Mouse (Mus musculus): ENCODE measurements around the gene Frrs1l. TPM values are rescaled to one million over a fixed set of nuclear protein-coding genes. Genes with fewer than 3 reads are reported as not detected.

Gene Frrs1l
- 25.3 and 28.6 TPM in 2 replicates for polyA plus RNA-seq (2015; fragmentation: Nextera tagmentation; extraction: Ambion mirVana)

DNA sequence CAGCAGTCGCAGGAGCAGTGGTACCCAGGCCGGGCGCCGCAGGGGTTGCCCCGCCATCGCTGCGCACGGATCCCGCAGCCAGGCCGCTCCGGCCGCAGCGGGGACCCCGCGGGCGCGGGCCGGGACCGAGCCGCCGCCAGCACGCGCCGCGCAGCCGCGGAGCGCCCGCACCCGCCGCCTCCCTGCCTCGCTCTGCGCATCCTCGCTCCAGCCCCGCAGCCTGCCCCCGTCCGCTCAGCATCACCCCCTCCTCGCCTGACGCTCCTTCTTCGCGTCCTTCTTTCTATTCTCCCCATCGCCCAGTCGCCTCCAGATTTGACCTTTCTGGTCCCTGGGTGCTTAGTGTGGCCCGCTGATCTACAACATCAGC, at the start of gene Frrs1l:
Gene Frrs1l (minus strand): TSS at position 177 of the 370 bp plus-strand sequence.
- peak; percentile 92 for ATAC-seq
- H3K4me2 ChIP-seq (ENCODE audit: low read length): peak within 1 kb of the TSS; percentile 70
- H3K4me1 ChIP-seq (replicated peaks; ENCODE audit: control insufficient read depth, insufficient read depth, low read length): peaks cover 12% of the 10 kb centered on the region
- H3K9ac ChIP-seq (replicated peaks; ENCODE audit: low read depth, low read length): peak within 1 kb of the TSS; percentile 85
- no peaks in the 10 kb centered on the region for H3K36me3 ChIP-seq (ENCODE audit: control insufficient read depth, insufficient read depth)
- H3K27ac ChIP-seq (ENCODE audit: low read length): peak within 1 kb of the TSS; percentile 82
- under 1% methylated on average over 38 of the region's 44 CpGs for WGBS
- no peaks in the 10 kb centered on the region for H3K27me3 ChIP-seq (replicated peaks; ENCODE audit: control insufficient read depth, insufficient read depth, low read length)
- H3K9me3 ChIP-seq (ENCODE audit: control insufficient read depth, low read length): no peaks in the 10 kb centered on the region
- peak within 1 kb of the TSS; percentile 69 for H3K4me3 ChIP-seq (replicated peaks; ENCODE audit: low read length)

DNA sequence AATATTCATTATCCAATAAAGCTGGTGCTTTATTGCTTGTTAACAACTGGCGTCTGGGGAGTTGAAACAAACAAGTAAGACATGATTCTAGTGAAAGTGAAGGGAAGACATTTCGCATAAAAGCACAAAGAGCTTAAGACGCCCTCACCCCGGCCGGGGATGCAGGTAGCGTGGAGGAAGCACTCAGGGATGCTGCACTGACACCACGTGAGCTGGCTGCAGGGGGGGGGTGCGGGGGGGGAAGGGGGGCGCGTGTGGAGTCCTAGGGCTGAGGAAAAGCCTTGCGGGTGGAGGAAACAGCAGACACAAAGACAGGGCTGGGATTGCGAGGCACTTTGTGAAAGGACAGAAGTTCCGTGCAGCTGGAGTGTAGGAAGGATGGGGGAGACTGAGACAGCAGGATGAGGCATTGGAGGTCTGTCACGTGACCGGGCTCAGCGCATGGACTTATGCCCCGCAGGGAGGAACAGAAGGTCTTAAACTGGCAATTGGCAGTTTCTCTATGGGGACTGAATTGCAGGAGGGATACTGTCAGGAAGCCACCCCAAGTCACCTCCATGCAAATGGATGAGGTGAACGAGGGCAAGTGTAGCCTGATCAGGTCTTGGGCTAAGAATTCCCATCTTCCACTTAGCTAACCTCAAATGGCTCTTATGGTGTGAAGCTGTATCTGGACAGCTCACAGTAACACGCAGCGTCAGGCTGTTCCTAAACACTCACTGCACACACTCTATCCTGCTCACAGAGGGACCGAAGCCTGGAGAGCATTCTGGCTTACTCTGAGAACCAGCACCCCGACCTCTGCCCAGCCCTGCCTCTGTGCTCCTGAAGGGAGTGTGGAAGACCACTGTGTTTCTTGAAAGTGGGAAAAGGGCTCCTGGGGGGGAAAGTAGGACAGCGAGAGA, 49.2 kb upstream of the Frrs1l start:
- peak overlapping the region; percentile 57 for H3K4me2 ChIP-seq (ENCODE audit: low read length)
- peak; percentile 77 for ATAC-seq
- peak overlapping the region; percentile 52 for H3K9ac ChIP-seq (replicated peaks; ENCODE audit: low read depth, low read length)
- H3K27ac ChIP-seq (ENCODE audit: low read length): no peak overlapping the region
- no peaks in the 10 kb centered on the region for H3K36me3 ChIP-seq (ENCODE audit: control insufficient read depth, insufficient read depth)
- H3K4me3 ChIP-seq (replicated peaks; ENCODE audit: low read length): peak overlapping the region; percentile 36
- H3K4me1 ChIP-seq (replicated peaks; ENCODE audit: control insufficient read depth, insufficient read depth, low read length): peaks cover 8% of the 10 kb centered on the region
- H3K9me3 ChIP-seq (ENCODE audit: control insufficient read depth, low read length): no peaks in the 10 kb centered on the region
- WGBS: 7% methylated on average over 23 of the region's 23 CpGs
- no peaks in the 10 kb centered on the region for H3K27me3 ChIP-seq (replicated peaks; ENCODE audit: control insufficient read depth, insufficient read depth, low read length)

DNA sequence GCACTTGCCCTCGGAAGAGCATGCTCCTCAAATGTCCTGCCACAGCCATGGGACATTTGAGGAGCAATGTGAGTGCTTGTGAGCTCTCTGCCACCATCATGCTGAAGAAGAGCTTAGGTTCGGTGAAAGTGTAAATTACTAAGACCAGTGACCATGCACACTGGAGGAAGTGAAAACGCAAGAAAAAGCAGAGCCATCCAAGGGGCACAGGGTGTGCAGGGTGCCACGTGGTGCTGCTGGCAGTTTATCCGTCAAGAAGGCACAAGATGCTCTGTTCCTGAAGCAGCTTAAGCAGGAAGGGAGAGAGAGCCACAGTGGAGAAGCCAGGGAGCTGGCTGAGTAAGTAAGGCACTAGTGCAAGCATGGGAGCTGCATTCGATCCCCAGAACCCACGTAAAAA, 47.4 kb upstream of the Frrs1l start:
- H3K27me3 ChIP-seq (replicated peaks; ENCODE audit: control insufficient read depth, insufficient read depth, low read length): no peaks in the 10 kb centered on the region
- H3K9me3 ChIP-seq (ENCODE audit: control insufficient read depth, low read length): no peaks in the 10 kb centered on the region
- no peak overlapping the region for H3K27ac ChIP-seq (ENCODE audit: low read length)
- ATAC-seq: no peak
- H3K9ac ChIP-seq (replicated peaks; ENCODE audit: low read depth, low read length): no peak overlapping the region
- H3K4me3 ChIP-seq (replicated peaks; ENCODE audit: low read length): no peak overlapping the region
- H3K4me2 ChIP-seq (ENCODE audit: low read length): no peak overlapping the region
- no peaks in the 10 kb centered on the region for H3K36me3 ChIP-seq (ENCODE audit: control insufficient read depth, insufficient read depth)
- peaks cover 8% of the 10 kb centered on the region for H3K4me1 ChIP-seq (replicated peaks; ENCODE audit: control insufficient read depth, insufficient read depth, low read length)
- 78% methylated on average over 7 of the region's 7 CpGs for WGBS

DNA sequence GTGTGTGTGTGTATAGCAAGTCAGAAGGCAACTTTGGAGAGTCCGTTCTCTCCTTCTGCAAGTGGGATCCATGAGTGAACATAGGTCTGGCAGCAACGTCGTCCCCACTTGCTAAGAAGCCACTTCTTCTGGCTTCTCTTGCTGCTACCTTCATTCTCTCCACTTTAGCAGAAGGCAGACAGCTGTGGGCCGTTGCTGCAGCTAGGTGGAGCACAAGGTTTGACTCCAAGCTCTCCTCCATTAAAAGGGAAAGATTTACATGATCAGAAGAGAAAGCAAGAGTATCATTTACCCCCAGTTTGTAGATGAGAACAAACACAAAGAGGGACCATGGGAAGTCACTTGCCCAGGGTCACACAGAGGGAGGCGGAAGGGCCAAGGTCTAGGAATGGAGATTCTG, 44.0 kb upstream of the Frrs1l start:
- no peaks in the 10 kb centered on the region for H3K9me3 ChIP-seq (ENCODE audit: control insufficient read depth, low read length)
- H3K36me3 ChIP-seq (ENCODE audit: control insufficient read depth, insufficient read depth): no peaks in the 10 kb centered on the region
- no peak overlapping the region for H3K9ac ChIP-seq (replicated peaks; ENCODE audit: low read depth, low read length)
- H3K4me2 ChIP-seq (ENCODE audit: low read length): no peak overlapping the region
- no peak for ATAC-seq
- WGBS: 85% methylated on average over 5 of the region's 5 CpGs
- peaks cover 1% of the 10 kb centered on the region for H3K4me1 ChIP-seq (replicated peaks; ENCODE audit: control insufficient read depth, insufficient read depth, low read length)
- no peak overlapping the region for H3K4me3 ChIP-seq (replicated peaks; ENCODE audit: low read length)
- H3K27ac ChIP-seq (ENCODE audit: low read length): no peak overlapping the region
- H3K27me3 ChIP-seq (replicated peaks; ENCODE audit: control insufficient read depth, insufficient read depth, low read length): no peaks in the 10 kb centered on the region

DNA sequence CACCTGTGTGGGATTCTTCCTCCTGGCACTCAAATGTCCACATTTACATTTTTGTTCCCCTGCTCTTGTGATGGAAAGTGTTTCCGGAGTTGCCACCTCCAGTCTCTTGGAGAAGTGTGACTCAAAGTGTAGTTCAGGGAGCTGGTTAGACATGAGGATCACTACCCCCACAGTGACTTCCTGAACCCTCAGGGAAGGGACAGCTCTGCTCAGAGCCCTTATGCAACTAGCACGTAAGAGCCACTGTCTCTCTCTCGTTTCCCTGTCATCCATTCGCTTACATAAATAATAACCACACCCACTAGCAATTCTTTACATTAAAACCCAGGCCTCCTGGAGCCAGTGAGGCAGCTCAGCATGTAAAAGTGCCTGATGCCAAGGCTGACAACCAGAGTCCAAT, 41.2 kb upstream of the Frrs1l start:
- no peaks in the 10 kb centered on the region for H3K27me3 ChIP-seq (replicated peaks; ENCODE audit: control insufficient read depth, insufficient read depth, low read length)
- no peaks in the 10 kb centered on the region for H3K36me3 ChIP-seq (ENCODE audit: control insufficient read depth, insufficient read depth)
- no peaks in the 10 kb centered on the region for H3K9me3 ChIP-seq (ENCODE audit: control insufficient read depth, low read length)
- WGBS: 79% methylated on average over 4 of the region's 4 CpGs
- no peak overlapping the region for H3K27ac ChIP-seq (ENCODE audit: low read length)
- no peak overlapping the region for H3K9ac ChIP-seq (replicated peaks; ENCODE audit: low read depth, low read length)
- H3K4me3 ChIP-seq (replicated peaks; ENCODE audit: low read length): no peak overlapping the region
- H3K4me1 ChIP-seq (replicated peaks; ENCODE audit: control insufficient read depth, insufficient read depth, low read length): no peaks in the 10 kb centered on the region
- H3K4me2 ChIP-seq (ENCODE audit: low read length): no peak overlapping the region
- ATAC-seq: no peak

DNA sequence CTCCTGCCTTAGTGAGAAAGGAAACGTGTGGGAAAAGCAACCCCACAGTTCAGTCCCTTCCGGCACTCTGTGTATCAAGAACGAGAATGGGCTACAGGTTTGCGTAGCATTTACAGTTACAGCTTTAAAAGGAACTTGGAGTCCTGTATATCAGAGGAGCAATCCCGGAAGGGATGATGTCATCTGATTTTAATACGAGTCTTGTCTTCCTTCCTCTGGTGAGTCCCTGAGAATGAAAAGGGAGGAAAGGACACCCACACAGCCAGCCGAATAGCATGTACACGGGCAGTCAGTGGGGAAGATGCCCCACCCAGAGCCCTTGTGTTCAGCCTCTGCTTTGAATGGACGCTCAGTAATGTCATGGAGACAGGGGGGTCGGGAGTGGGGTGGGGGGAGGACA, 37.8 kb upstream of the Frrs1l start:
- no peaks in the 10 kb centered on the region for H3K4me1 ChIP-seq (replicated peaks; ENCODE audit: control insufficient read depth, insufficient read depth, low read length)
- no peaks in the 10 kb centered on the region for H3K27me3 ChIP-seq (replicated peaks; ENCODE audit: control insufficient read depth, insufficient read depth, low read length)
- no peak overlapping the region for H3K9ac ChIP-seq (replicated peaks; ENCODE audit: low read depth, low read length)
- ATAC-seq: no peak
- no peak overlapping the region for H3K4me2 ChIP-seq (ENCODE audit: low read length)
- no peaks in the 10 kb centered on the region for H3K36me3 ChIP-seq (ENCODE audit: control insufficient read depth, insufficient read depth)
- 50% methylated on average over 10 of the region's 10 CpGs for WGBS
- H3K27ac ChIP-seq (ENCODE audit: low read length): no peak overlapping the region
- H3K4me3 ChIP-seq (replicated peaks; ENCODE audit: low read length): no peak overlapping the region
- no peaks in the 10 kb centered on the region for H3K9me3 ChIP-seq (ENCODE audit: control insufficient read depth, low read length)

DNA sequence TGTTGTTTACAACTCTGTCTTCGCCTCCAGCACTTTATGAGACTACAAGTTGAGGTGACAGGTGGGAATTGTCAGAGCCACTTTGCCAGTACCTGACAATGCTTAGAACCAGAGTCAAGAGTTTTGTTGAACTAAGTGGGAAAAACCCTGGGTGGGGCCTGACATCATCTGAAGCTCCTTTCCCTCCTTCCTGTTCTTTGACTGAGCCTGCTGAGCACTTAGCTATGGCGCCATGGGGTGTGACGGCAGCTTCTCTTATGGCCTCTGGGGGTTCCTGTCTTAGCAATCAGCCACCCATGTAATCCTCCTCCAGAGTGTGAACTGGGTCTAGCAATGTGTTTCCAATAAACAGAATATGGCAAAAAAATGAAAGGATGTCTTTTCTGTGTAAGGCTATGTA, 33.3 kb upstream of the Frrs1l start:
- Histone ChIP-seq H3K9me3 (ENCODE audit: control insufficient read depth, low read length) (no peaks in the 10 kb centered on the region; the same call in 1 of the 2 replicates), H3K4me1 (replicated peaks; ENCODE audit: control insufficient read depth, insufficient read depth, low read length) (no peaks in the 10 kb centered on the region), H3K36me3 (ENCODE audit: control insufficient read depth, insufficient read depth) (no peaks in the 10 kb centered on the region), H3K27ac (ENCODE audit: low read length) (no peak overlapping the region), H3K9ac (replicated peaks; ENCODE audit: low read depth, low read length) (no peak overlapping the region), H3K4me2 (ENCODE audit: low read length) (no peak overlapping the region), H3K4me3 (replicated peaks; ENCODE audit: low read length) (no peak overlapping the region), H3K27me3 (replicated peaks; ENCODE audit: control insufficient read depth, insufficient read depth, low read length) (no peaks in the 10 kb centered on the region)
- ATAC-seq: no peak
- WGBS: 81% methylated on average over 3 of the region's 3 CpGs

DNA sequence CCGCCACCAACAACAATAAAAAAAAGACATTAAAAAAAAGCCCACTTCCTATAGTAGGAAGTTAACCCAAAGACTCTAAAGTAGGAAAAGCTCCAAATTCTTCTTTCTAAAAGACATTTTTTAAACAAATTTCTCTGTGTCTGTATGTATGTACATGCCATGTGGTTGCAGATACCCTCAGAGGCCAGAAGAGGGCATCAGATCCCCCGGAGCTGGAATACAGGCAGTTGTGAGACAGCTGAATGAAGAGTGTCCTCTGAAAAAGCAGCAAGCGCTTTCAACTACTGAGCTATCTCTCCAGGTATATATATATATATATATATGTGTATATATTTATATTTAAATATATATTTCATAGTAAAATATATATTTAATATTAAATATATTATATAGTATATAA, 31.1 kb upstream of the Frrs1l start:
- Histone ChIP-seq H3K9me3 (ENCODE audit: control insufficient read depth, low read length) (no peaks in the 10 kb centered on the region; the same call in 1 of the 2 replicates), H3K9ac (replicated peaks; ENCODE audit: low read depth, low read length) (no peak overlapping the region), H3K4me3 (replicated peaks; ENCODE audit: low read length) (no peak overlapping the region), H3K4me2 (ENCODE audit: low read length) (no peak overlapping the region), H3K27me3 (replicated peaks; ENCODE audit: control insufficient read depth, insufficient read depth, low read length) (no peaks in the 10 kb centered on the region), H3K4me1 (replicated peaks; ENCODE audit: control insufficient read depth, insufficient read depth, low read length) (no peaks in the 10 kb centered on the region), H3K36me3 (ENCODE audit: control insufficient read depth, insufficient read depth) (no peaks in the 10 kb centered on the region), H3K27ac (ENCODE audit: low read length) (no peak overlapping the region)
- 91% methylated on average over 3 of the region's 3 CpGs for WGBS
- no peak for ATAC-seq

DNA sequence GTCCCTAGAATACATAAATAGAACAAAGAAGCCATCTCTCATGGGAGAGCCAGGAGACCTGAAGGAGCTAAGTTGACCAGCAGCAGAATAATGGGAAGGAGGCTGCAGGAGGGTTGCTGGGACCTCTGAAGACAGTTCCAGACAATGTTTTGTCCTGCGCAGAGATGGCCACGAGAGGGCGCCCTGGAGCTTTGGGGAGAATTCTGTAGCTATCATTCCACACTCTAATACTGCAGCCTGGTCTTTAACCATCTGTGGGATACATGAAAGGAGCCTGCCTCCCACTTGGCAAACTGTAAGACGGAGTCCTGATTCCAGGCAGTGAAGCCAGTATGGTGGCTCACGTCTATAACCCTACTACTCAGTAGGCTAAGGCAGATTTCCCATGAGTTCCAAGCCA, 27.0 kb upstream of the Frrs1l start:
- WGBS: 27% methylated on average over 5 of the region's 5 CpGs
- H3K27ac ChIP-seq (ENCODE audit: low read length): no peak overlapping the region

More for the DNA sequence above, 27.0 kb upstream of the Frrs1l start:
- Histone ChIP-seq H3K27me3 (replicated peaks; ENCODE audit: control insufficient read depth, insufficient read depth, low read length) (no peaks in the 10 kb centered on the region), H3K4me2 (ENCODE audit: low read length) (no peak overlapping the region), H3K4me3 (replicated peaks; ENCODE audit: low read length) (no peak overlapping the region), H3K4me1 (replicated peaks; ENCODE audit: control insufficient read depth, insufficient read depth, low read length) (no peaks in the 10 kb centered on the region), H3K9ac (replicated peaks; ENCODE audit: low read depth, low read length) (no peak overlapping the region), H3K9me3 (ENCODE audit: control insufficient read depth, low read length) (no peaks in the 10 kb centered on the region; the same call in 1 of the 2 replicates), H3K36me3 (ENCODE audit: control insufficient read depth, insufficient read depth) (no peaks in the 10 kb centered on the region)
- peak; percentile 50; the same call in 1 of the 2 replicates for ATAC-seq
